Mouse (Mus musculus): Measurements from ENCODE around the gene Fbln2. TPM values are rescaled to one million over a fixed set of nuclear protein-coding genes. Genes with fewer than 3 reads are reported as not detected.

Gene Fbln2
- total and polyA plus RNA-seq, 2 experiments from 2014 or later: 120 to 222 TPM

GRCm38 (mm10) chr6:91260347-91260986, 48.2 kb downstream of the Fbln2 start:
- no peak for DNase-seq (ENCODE audit: low spot score)
- no peaks in the 10 kb centered on the region; the same call in 1 of the 2 replicates for H3K36me3 ChIP-seq (replicated peaks; ENCODE audit: control insufficient read depth, insufficient read depth, low read length)
- no peak overlapping the region for H3K27ac ChIP-seq (ENCODE audit: low read depth)
- no peak overlapping the region for H3K9ac ChIP-seq (replicated peaks; ENCODE audit: low read depth, low read length)
- H3K27me3 ChIP-seq (ENCODE audit: control insufficient read depth, insufficient read depth, low read length): no peaks in the 10 kb centered on the region
- TF ChIP-seq CTCF (IDR thresholded peaks at IDR 0.05; ENCODE audit: low read depth): no peak
- no peak for TF ChIP-seq EP300 (IDR thresholded peaks at IDR 0.05; ENCODE audit: low read depth)
- H3K4me2 ChIP-seq (ENCODE audit: low read depth, low read length): no peak overlapping the region
- ATAC-seq (ENCODE audit: insufficient read depth, low read depth): no peak
- no peaks in the 10 kb centered on the region for H3K4me1 ChIP-seq (ENCODE audit: control insufficient read depth, insufficient read depth)
- WGBS: 81% methylated on average over 8 of the region's 8 CpGs
- no peaks in the 10 kb centered on the region for H3K9me3 ChIP-seq (replicated peaks; ENCODE audit: control insufficient read depth, low read length)
- H3K4me3 ChIP-seq (ENCODE audit: low read depth, low read length): no peak overlapping the region

- ATAC-seq (ENCODE audit: insufficient read depth, low read depth) (no peak), DNase-seq (ENCODE audit: low spot score) (no peak)
- no peaks in the 10 kb centered on the region for H3K9me3 ChIP-seq (replicated peaks; ENCODE audit: control insufficient read depth, low read length)
- no peak overlapping the region for H3K9ac ChIP-seq (replicated peaks; ENCODE audit: low read depth, low read length)
- H3K4me1 ChIP-seq (ENCODE audit: control insufficient read depth, insufficient read depth): no peaks in the 10 kb centered on the region
- TF ChIP-seq EP300 (IDR thresholded peaks at IDR 0.05; ENCODE audit: low read depth) (no peak), CTCF (IDR thresholded peaks at IDR 0.05; ENCODE audit: low read depth) (no peak)
- H3K27me3 ChIP-seq (ENCODE audit: control insufficient read depth, insufficient read depth, low read length): no peaks in the 10 kb centered on the region
- H3K4me3 ChIP-seq (ENCODE audit: low read depth, low read length): no peak overlapping the region
- H3K27ac ChIP-seq (ENCODE audit: low read depth): no peak overlapping the region
- no peaks in the 10 kb centered on the region; the same call in 1 of the 2 replicates for H3K36me3 ChIP-seq (replicated peaks; ENCODE audit: control insufficient read depth, insufficient read depth, low read length)
- 63% methylated on average over 3 of the region's 3 CpGs for WGBS
- no peak overlapping the region for H3K4me2 ChIP-seq (ENCODE audit: low read depth, low read length)
These were observed 48.7 kb downstream of the Fbln2 start for GRCm38 (mm10) chr6:91260987-91261367.

GRCm38 (mm10) chr6:91265616-91266015, 53.4 kb downstream of the Fbln2 start:
- Histone ChIP-seq H3K27me3 (ENCODE audit: control insufficient read depth, insufficient read depth, low read length) (no peaks in the 10 kb centered on the region), H3K4me1 (ENCODE audit: control insufficient read depth, insufficient read depth) (peaks cover 4% of the 10 kb centered on the region; the same call in 1 of the 2 replicates), H3K36me3 (replicated peaks; ENCODE audit: control insufficient read depth, insufficient read depth, low read length) (no peaks in the 10 kb centered on the region; the same call in 1 of the 2 replicates), H3K9me3 (replicated peaks; ENCODE audit: control insufficient read depth, low read length) (no peaks in the 10 kb centered on the region), H3K4me2 (ENCODE audit: low read depth, low read length) (no peak overlapping the region), H3K4me3 (ENCODE audit: low read depth, low read length) (no peak overlapping the region), H3K27ac (ENCODE audit: low read depth) (no peak overlapping the region), H3K9ac (replicated peaks; ENCODE audit: low read depth, low read length) (no peak overlapping the region)
- 84% methylated on average over 12 of the region's 12 CpGs for WGBS
- DNase-seq (ENCODE audit: low spot score) (no peak), ATAC-seq (ENCODE audit: insufficient read depth, low read depth) (no peak)
- TF ChIP-seq CTCF (IDR thresholded peaks at IDR 0.05; ENCODE audit: low read depth) (no peak), EP300 (IDR thresholded peaks at IDR 0.05; ENCODE audit: low read depth) (no peak)

- Histone ChIP-seq H3K9ac (replicated peaks; ENCODE audit: low read depth, low read length) (no peak overlapping the region), H3K4me1 (ENCODE audit: control insufficient read depth, insufficient read depth) (peaks cover 4% of the 10 kb centered on the region; the same call in 1 of the 2 replicates), H3K27ac (ENCODE audit: low read depth) (no peak overlapping the region; the same call in 1 of the 2 replicates), H3K4me2 (ENCODE audit: low read depth, low read length) (no peak overlapping the region), H3K27me3 (ENCODE audit: control insufficient read depth, insufficient read depth, low read length) (no peaks in the 10 kb centered on the region), H3K36me3 (replicated peaks; ENCODE audit: control insufficient read depth, insufficient read depth, low read length) (no peaks in the 10 kb centered on the region; the same call in 1 of the 2 replicates), H3K4me3 (ENCODE audit: low read depth, low read length) (no peak overlapping the region), H3K9me3 (replicated peaks; ENCODE audit: control insufficient read depth, low read length) (no peaks in the 10 kb centered on the region)
- TF ChIP-seq EP300 (IDR thresholded peaks at IDR 0.05; ENCODE audit: low read depth) (no peak), CTCF (IDR thresholded peaks at IDR 0.05; ENCODE audit: low read depth) (no peak)
- WGBS: 29% methylated on average over 1 of the region's 1 CpGs
- no peak for DNase-seq (ENCODE audit: low spot score)
- no peak for ATAC-seq (ENCODE audit: insufficient read depth, low read depth)
These were observed 54.4 kb downstream of the Fbln2 start for GRCm38 (mm10) chr6:91266647-91267046.

- no peaks in the 10 kb centered on the region for H3K9me3 ChIP-seq (replicated peaks; ENCODE audit: control insufficient read depth, low read length)
- H3K27ac ChIP-seq (ENCODE audit: low read depth): no peak overlapping the region
- no peak overlapping the region for H3K4me2 ChIP-seq (ENCODE audit: low read depth, low read length)
- H3K27me3 ChIP-seq (ENCODE audit: control insufficient read depth, insufficient read depth, low read length): no peaks in the 10 kb centered on the region
- no peak for DNase-seq (ENCODE audit: low spot score)
- H3K4me1 ChIP-seq (ENCODE audit: control insufficient read depth, insufficient read depth): peaks cover 4% of the 10 kb centered on the region; the same call in 1 of the 2 replicates
- no peaks in the 10 kb centered on the region for H3K36me3 ChIP-seq (replicated peaks; ENCODE audit: control insufficient read depth, insufficient read depth, low read length)
- no peak for ATAC-seq (ENCODE audit: insufficient read depth, low read depth)
- WGBS: 54% methylated on average over 9 of the region's 9 CpGs
- TF ChIP-seq EP300 (IDR thresholded peaks at IDR 0.05; ENCODE audit: low read depth) (no peak), CTCF (IDR thresholded peaks at IDR 0.05; ENCODE audit: low read depth) (no peak)
- H3K9ac ChIP-seq (replicated peaks; ENCODE audit: low read depth, low read length): no peak overlapping the region
- H3K4me3 ChIP-seq (ENCODE audit: low read depth, low read length): no peak overlapping the region
These were observed 56.1 kb downstream of the Fbln2 start for GRCm38 (mm10) chr6:91268318-91268717.

- no peak for ATAC-seq (ENCODE audit: insufficient read depth, low read depth)
- no peak overlapping the region for H3K9ac ChIP-seq (replicated peaks; ENCODE audit: low read depth, low read length)
- H3K36me3 ChIP-seq (replicated peaks; ENCODE audit: control insufficient read depth, insufficient read depth, low read length): no peaks in the 10 kb centered on the region
- peak; percentile 30 for DNase-seq (ENCODE audit: low spot score)
- no peak overlapping the region for H3K4me3 ChIP-seq (ENCODE audit: low read depth, low read length)
- no peak for TF ChIP-seq EP300 (IDR thresholded peaks at IDR 0.05; ENCODE audit: low read depth)
- TF ChIP-seq CTCF (IDR thresholded peaks at IDR 0.05; ENCODE audit: low read depth): peak; percentile 88
- no peak overlapping the region for H3K4me2 ChIP-seq (ENCODE audit: low read depth, low read length)
- no peak overlapping the region for H3K27ac ChIP-seq (ENCODE audit: low read depth)
- 4% methylated on average over 7 of the region's 7 CpGs for WGBS
- no peaks in the 10 kb centered on the region for H3K4me1 ChIP-seq (ENCODE audit: control insufficient read depth, insufficient read depth)
- peaks cover 22% of the 10 kb centered on the region for H3K27me3 ChIP-seq (ENCODE audit: control insufficient read depth, insufficient read depth, low read length)
- no peaks in the 10 kb centered on the region for H3K9me3 ChIP-seq (replicated peaks; ENCODE audit: control insufficient read depth, low read length)
These were observed 65.3 kb downstream of the Fbln2 start for GRCm38 (mm10) chr6:91277549-91277948.

Measured in heart, postnatal 0 days (tissue).